Mouse (Mus musculus): Measurements from ENCODE around the gene Adam26a. TPM values are rescaled to one million over a fixed set of nuclear protein-coding genes. Genes with fewer than 3 reads are reported as not detected.
"Not testable (repeated sequence)": the region's sequence is repeated elsewhere in the genome, so short reads cannot be mapped to it uniquely, and the experiment has no call there.

Gene Adam26a
- not detected for polyA plus RNA-seq (2017; shearing (Covaris generic))

GRCm38 (mm10) chr8:43576607-43577006 is at the start of gene Adam26a:
TSS of gene Adam26a (minus strand) at chr8:43576707.
- ATAC-seq: not testable (repeated sequence)

GRCm38 (mm10) chr8:43616046-43616445 is 39.5 kb upstream of the Adam26a start:
- ATAC-seq: no peak

GRCm38 (mm10) chr8:43603657-43604056 is 27.1 kb upstream of the Adam26a start:
- not testable (repeated sequence) for ATAC-seq

- ATAC-seq: not testable (repeated sequence)
These were observed 26.7 kb upstream of the Adam26a start for GRCm38 (mm10) chr8:43603166-43603565.

GRCm38 (mm10) chr8:43528006-43528405 is 48.5 kb downstream of the Adam26a start, which contains the start of gene Adam26b:
TSS of gene Adam26b (minus strand) at chr8:43528106.
- not testable (repeated sequence) for ATAC-seq

Other genes with a start within 250 kb of the Adam26a start
- gene Adam26b, start 48.6 kb downstream of the Adam26a start, polyA plus RNA-seq (2017; shearing (Covaris generic)): not detected
- gene Gm5346, start 50.6 kb upstream of the Adam26a start, polyA plus RNA-seq (2017; shearing (Covaris generic)): not detected
- not detected for gene Adam34, start 133.3 kb upstream of the Adam26a start, polyA plus RNA-seq (2017; shearing (Covaris generic))